Mouse (Mus musculus): ENCODE results near the gene Atp6v1d. TPM values are rescaled to one million over a fixed set of nuclear protein-coding genes. Genes with fewer than 3 reads are reported as not detected.

Atp6v1d gene
- 62.5 and 63.1 TPM in 2 replicates for polyA plus RNA-seq (2014; fragmentation: Nextera tagmentation; extraction: Ambion mirVana)

- Histone ChIP-seq H3K27me3 (replicated peaks; ENCODE audit: control insufficient read depth, insufficient read depth, low read length) (no peaks in the 10 kb centered on the region), H3K9me3 (ENCODE audit: control insufficient read depth, low read length) (no peaks in the 10 kb centered on the region), H3K4me3 (ENCODE audit: low read depth, low read length) (peak within 1 kb of the TSS; percentile 80), H3K9ac (ENCODE audit: low read depth, low read length) (peak within 1 kb of the TSS; percentile 86), H3K27ac (ENCODE audit: low read depth, low read length) (peak within 1 kb of the TSS; percentile 44), H3K4me2 (peak within 1 kb of the TSS; percentile 74), H3K36me3 (ENCODE audit: control insufficient read depth, insufficient read depth, low read length) (no peaks in the 10 kb centered on the region), H3K4me1 (replicated peaks; ENCODE audit: control insufficient read depth, insufficient read depth, low read length) (no peaks in the 10 kb centered on the region; the same call in none of the 2 replicates)
- under 1% methylated on average over 55 of the region's 55 CpGs for WGBS
- DNase-seq (ENCODE audit: low spot score) (peak; percentile 99), ATAC-seq (replicated peaks; ENCODE audit: low FRiP score) (peak; percentile 99)
These were observed at the start of gene Atp6v1d, which contains the start of gene Eif2s1 for GRCm38 (mm10) chr12:78861496-78862253. Gene Atp6v1d (minus strand): TSS chr12:78861638. Gene Eif2s1 (plus strand): TSS chr12:78861819.

- Histone ChIP-seq H3K27me3 (replicated peaks; ENCODE audit: control insufficient read depth, insufficient read depth, low read length) (peaks cover 32% of the 10 kb centered on the region), H3K36me3 (ENCODE audit: control insufficient read depth, insufficient read depth, low read length) (no peaks in the 10 kb centered on the region), H3K4me3 (ENCODE audit: low read depth, low read length) (peak overlapping the region; percentile 51), H3K4me1 (replicated peaks; ENCODE audit: control insufficient read depth, insufficient read depth, low read length) (peaks cover 26% of the 10 kb centered on the region), H3K4me2 (peak overlapping the region; percentile 88), H3K27ac (ENCODE audit: low read depth, low read length) (peak overlapping the region; percentile 86), H3K9ac (ENCODE audit: low read depth, low read length) (peak overlapping the region; percentile 61), H3K9me3 (ENCODE audit: control insufficient read depth, low read length) (peaks cover 3% of the 10 kb centered on the region; the same call in 1 of the 2 replicates)
- peak; percentile 47 for DNase-seq (ENCODE audit: low spot score)
- 5% methylated on average over 16 of the region's 16 CpGs for WGBS
- ATAC-seq (replicated peaks; ENCODE audit: low FRiP score): peak; percentile 89
These were observed 49.4 kb upstream of the Atp6v1d start for GRCm38 (mm10) chr12:78910684-78911461.

- H3K36me3 ChIP-seq (ENCODE audit: control insufficient read depth, insufficient read depth, low read length): no peaks in the 10 kb centered on the region
- ATAC-seq (replicated peaks; ENCODE audit: low FRiP score): no peak
- H3K9ac ChIP-seq (ENCODE audit: low read depth, low read length): no peak overlapping the region
- DNase-seq (ENCODE audit: low spot score): no peak
- WGBS: 68% methylated on average over 6 of the region's 6 CpGs
- H3K4me2 ChIP-seq: no peak overlapping the region
- H3K4me3 ChIP-seq (ENCODE audit: low read depth, low read length): no peak overlapping the region
- H3K9me3 ChIP-seq (ENCODE audit: control insufficient read depth, low read length): peaks cover 3% of the 10 kb centered on the region; the same call in 1 of the 2 replicates
- no peak overlapping the region for H3K27ac ChIP-seq (ENCODE audit: low read depth, low read length)
- peaks cover 23% of the 10 kb centered on the region for H3K4me1 ChIP-seq (replicated peaks; ENCODE audit: control insufficient read depth, insufficient read depth, low read length)
- peaks cover 28% of the 10 kb centered on the region for H3K27me3 ChIP-seq (replicated peaks; ENCODE audit: control insufficient read depth, insufficient read depth, low read length)
These were observed 46.7 kb upstream of the Atp6v1d start for GRCm38 (mm10) chr12:78908081-78908605.

- peaks cover 15% of the 10 kb centered on the region for H3K27me3 ChIP-seq (replicated peaks; ENCODE audit: control insufficient read depth, insufficient read depth, low read length)
- DNase-seq (ENCODE audit: low spot score): peak; percentile 74
- peaks cover 19% of the 10 kb centered on the region for H3K4me1 ChIP-seq (replicated peaks; ENCODE audit: control insufficient read depth, insufficient read depth, low read length)
- peak within 1 kb of the TSS; percentile 63 for H3K4me3 ChIP-seq (ENCODE audit: low read depth, low read length)
- no peaks in the 10 kb centered on the region for H3K36me3 ChIP-seq (ENCODE audit: control insufficient read depth, insufficient read depth, low read length)
- H3K4me2 ChIP-seq: peak within 1 kb of the TSS; percentile 90
- peak within 1 kb of the TSS; percentile 70 for H3K9ac ChIP-seq (ENCODE audit: low read depth, low read length)
- WGBS: 3% methylated on average over 38 of the region's 38 CpGs
- peak; percentile 47 for ATAC-seq (replicated peaks; ENCODE audit: low FRiP score)
- H3K27ac ChIP-seq (ENCODE audit: low read depth, low read length): 0 out of 2 replicates have a peak within 1 kb of the TSS, but pooled peaks have one; percentile 4
- H3K9me3 ChIP-seq (ENCODE audit: control insufficient read depth, low read length): peaks cover 3% of the 10 kb centered on the region; the same call in 1 of the 2 replicates
These were observed 45.3 kb upstream of the Atp6v1d start, which contains the start of gene Plek2 for GRCm38 (mm10) chr12:78906707-78907162. Gene Plek2 (minus strand): TSS chr12:78906964.

GRCm38 (mm10) chr12:78904499-78904898 lies 43.1 kb upstream of the Atp6v1d start:
- H3K4me3 ChIP-seq (ENCODE audit: low read depth, low read length): no peak overlapping the region
- peaks cover 3% of the 10 kb centered on the region; the same call in 1 of the 2 replicates for H3K27me3 ChIP-seq (replicated peaks; ENCODE audit: control insufficient read depth, insufficient read depth, low read length)
- ATAC-seq (replicated peaks; ENCODE audit: low FRiP score): no peak
- H3K27ac ChIP-seq (ENCODE audit: low read depth, low read length): no peak overlapping the region
- no peaks in the 10 kb centered on the region for H3K36me3 ChIP-seq (ENCODE audit: control insufficient read depth, insufficient read depth, low read length)
- peaks cover 3% of the 10 kb centered on the region; the same call in 1 of the 2 replicates for H3K9me3 ChIP-seq (ENCODE audit: control insufficient read depth, low read length)
- WGBS: 86% methylated on average over 7 of the region's 7 CpGs
- H3K4me2 ChIP-seq: peak overlapping the region; percentile 46
- DNase-seq (ENCODE audit: low spot score): no peak
- H3K4me1 ChIP-seq (replicated peaks; ENCODE audit: control insufficient read depth, insufficient read depth, low read length): peaks cover 8% of the 10 kb centered on the region
- H3K9ac ChIP-seq (ENCODE audit: low read depth, low read length): no peak overlapping the region

GRCm38 (mm10) chr12:78903313-78903712 lies 41.9 kb upstream of the Atp6v1d start:
- no peak for ATAC-seq (replicated peaks; ENCODE audit: low FRiP score)
- no peaks in the 10 kb centered on the region for H3K9me3 ChIP-seq (ENCODE audit: control insufficient read depth, low read length)
- no peak overlapping the region for H3K9ac ChIP-seq (ENCODE audit: low read depth, low read length)
- H3K36me3 ChIP-seq (ENCODE audit: control insufficient read depth, insufficient read depth, low read length): no peaks in the 10 kb centered on the region
- H3K4me2 ChIP-seq: no peak overlapping the region
- peaks cover 8% of the 10 kb centered on the region for H3K4me1 ChIP-seq (replicated peaks; ENCODE audit: control insufficient read depth, insufficient read depth, low read length)
- H3K4me3 ChIP-seq (ENCODE audit: low read depth, low read length): no peak overlapping the region
- H3K27me3 ChIP-seq (replicated peaks; ENCODE audit: control insufficient read depth, insufficient read depth, low read length): peaks cover 3% of the 10 kb centered on the region; the same call in 1 of the 2 replicates
- 84% methylated on average over 4 of the region's 4 CpGs for WGBS
- DNase-seq (ENCODE audit: low spot score): no peak
- H3K27ac ChIP-seq (ENCODE audit: low read depth, low read length): no peak overlapping the region

- no peaks in the 10 kb centered on the region for H3K36me3 ChIP-seq (ENCODE audit: control insufficient read depth, insufficient read depth, low read length)
- DNase-seq (ENCODE audit: low spot score): no peak
These were observed 40.0 kb upstream of the Atp6v1d start for GRCm38 (mm10) chr12:78901467-78901866.

GRCm38 (mm10) chr12:78897861-78898260 lies 36.4 kb upstream of the Atp6v1d start:
- Histone ChIP-seq H3K4me3 (ENCODE audit: low read depth, low read length) (no peak overlapping the region), H3K27ac (ENCODE audit: low read depth, low read length) (no peak overlapping the region), H3K9me3 (ENCODE audit: control insufficient read depth, low read length) (no peaks in the 10 kb centered on the region), H3K4me2 (no peak overlapping the region), H3K36me3 (ENCODE audit: control insufficient read depth, insufficient read depth, low read length) (no peaks in the 10 kb centered on the region), H3K9ac (ENCODE audit: low read depth, low read length) (no peak overlapping the region), H3K4me1 (replicated peaks; ENCODE audit: control insufficient read depth, insufficient read depth, low read length) (no peaks in the 10 kb centered on the region), H3K27me3 (replicated peaks; ENCODE audit: control insufficient read depth, insufficient read depth, low read length) (no peaks in the 10 kb centered on the region)
- DNase-seq (ENCODE audit: low spot score) (no peak), ATAC-seq (replicated peaks; ENCODE audit: low FRiP score) (no peak)
- WGBS: 81% methylated on average over 1 of the region's 1 CpGs

More at GRCm38 (mm10) chr12:78901467-78901866, 40.0 kb upstream of the Atp6v1d start:
- Histone ChIP-seq H3K4me1 (replicated peaks; ENCODE audit: control insufficient read depth, insufficient read depth, low read length) (no peaks in the 10 kb centered on the region), H3K27me3 (replicated peaks; ENCODE audit: control insufficient read depth, insufficient read depth, low read length) (no peaks in the 10 kb centered on the region), H3K9me3 (ENCODE audit: control insufficient read depth, low read length) (no peaks in the 10 kb centered on the region), H3K9ac (ENCODE audit: low read depth, low read length) (no peak overlapping the region), H3K4me2 (no peak overlapping the region), H3K27ac (ENCODE audit: low read depth, low read length) (no peak overlapping the region), H3K4me3 (ENCODE audit: low read depth, low read length) (no peak overlapping the region)
- ATAC-seq (replicated peaks; ENCODE audit: low FRiP score): no peak
- 76% methylated on average over 5 of the region's 5 CpGs for WGBS
